Mouse (Mus musculus): ENCODE results near the gene Rftn1.

Gene Rftn1

DNA sequence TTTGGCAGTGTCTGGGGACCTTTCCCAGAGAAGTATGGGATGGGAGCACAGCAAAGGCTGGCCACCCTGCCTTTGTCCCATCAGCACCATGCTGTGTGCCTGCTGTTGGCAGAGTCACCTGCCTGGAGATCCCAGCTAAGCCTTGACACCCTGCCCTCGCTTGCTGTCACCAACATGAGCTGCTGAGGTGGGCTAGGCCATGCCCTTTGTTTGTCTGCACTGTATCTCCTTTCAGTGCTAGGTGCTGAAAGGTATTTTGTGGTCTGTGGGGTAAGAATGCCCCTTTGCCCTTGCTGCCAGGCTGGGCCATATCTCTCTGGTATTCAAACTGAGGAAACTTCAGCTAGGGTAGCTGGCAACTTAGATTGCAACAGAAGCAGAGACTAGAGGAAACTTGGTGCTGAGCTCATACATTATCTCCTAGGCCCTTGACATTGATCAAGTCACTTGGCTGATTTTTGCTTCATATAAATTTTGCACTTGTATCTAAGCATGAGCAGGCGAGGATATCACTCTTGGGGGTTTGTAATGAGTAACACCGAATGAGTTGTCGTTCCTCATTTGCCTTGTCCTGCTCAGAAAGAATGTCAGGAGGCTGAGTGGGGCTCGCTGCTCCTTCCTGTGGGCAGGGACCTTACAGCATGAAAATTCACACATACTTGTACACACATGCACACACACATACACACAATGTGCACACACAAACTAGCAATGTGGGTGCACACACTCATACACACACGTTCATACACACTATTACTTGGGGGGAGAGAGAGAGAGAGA is 207.7 kb downstream of the Rftn1 start:
- DNase-seq (ENCODE audit: low read depth, low spot score) = no peak

DNA sequence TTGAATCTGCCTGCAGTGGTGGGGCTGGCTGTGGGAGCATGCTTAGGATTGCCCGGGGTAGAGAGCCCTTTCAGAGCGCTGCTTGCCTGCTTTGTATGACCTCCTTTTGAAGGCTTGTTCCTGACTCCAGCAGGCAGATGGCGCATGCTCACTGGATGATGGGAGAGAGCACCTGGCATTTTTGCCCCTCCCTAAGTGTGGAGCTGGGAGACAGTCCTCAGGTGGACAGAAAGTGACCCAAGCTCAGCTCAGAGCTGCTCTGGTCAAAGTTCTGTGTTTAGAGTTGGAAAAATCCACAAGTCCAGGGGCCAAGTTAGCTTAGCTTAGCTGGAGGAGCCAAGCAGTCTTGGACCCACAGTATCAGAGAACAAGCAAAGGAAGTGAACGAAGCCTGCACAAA is 208.9 kb downstream of the Rftn1 start:
- no peak for DNase-seq (ENCODE audit: low read depth, low spot score)

DNA sequence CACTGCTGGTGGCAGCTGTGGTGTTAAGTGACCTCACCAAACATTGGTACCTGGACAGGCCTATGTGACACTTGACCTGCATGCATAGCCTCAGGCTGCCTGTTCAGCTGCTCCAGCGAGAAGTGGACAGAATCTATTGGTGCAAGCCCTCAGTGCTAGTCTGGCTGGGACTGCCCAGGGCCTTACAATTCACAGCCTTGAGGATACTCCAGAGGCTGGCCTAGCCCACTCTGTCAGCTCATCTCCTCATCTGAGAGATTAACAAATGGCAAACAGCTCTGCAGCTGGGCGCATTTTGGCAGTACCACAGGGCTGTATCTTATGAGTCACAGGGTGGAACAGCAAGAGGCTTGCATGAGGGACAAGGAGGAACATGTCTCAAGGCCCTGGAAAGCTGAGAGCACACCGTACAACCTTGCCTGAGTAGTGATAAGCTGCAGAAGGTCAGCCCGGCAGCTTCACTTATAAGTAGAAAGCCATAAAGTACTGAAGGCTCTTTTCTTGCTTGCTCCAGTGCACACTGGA is 210.7 kb downstream of the Rftn1 start:
- no peak for DNase-seq (ENCODE audit: low read depth, low spot score)

DNA sequence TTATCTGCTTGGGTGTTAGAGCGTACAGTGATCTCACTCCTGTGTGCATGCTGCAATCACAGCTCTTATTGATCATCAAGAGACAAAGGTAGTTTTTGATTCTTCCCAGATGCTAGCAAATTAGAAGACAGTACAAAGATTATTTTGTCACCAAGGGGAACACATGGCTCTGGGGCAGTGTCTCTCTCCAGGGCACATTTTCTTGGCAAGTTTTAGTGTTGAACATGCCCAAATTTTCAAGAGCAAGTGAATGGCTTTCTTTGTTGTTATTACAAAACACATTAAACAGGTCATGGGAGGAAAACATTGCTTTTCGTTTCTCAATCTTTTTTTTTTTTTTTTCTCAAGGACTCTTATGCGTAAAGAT is 213.1 kb downstream of the Rftn1 start:
- DNase-seq (ENCODE audit: low read depth, low spot score) = no peak

DNA sequence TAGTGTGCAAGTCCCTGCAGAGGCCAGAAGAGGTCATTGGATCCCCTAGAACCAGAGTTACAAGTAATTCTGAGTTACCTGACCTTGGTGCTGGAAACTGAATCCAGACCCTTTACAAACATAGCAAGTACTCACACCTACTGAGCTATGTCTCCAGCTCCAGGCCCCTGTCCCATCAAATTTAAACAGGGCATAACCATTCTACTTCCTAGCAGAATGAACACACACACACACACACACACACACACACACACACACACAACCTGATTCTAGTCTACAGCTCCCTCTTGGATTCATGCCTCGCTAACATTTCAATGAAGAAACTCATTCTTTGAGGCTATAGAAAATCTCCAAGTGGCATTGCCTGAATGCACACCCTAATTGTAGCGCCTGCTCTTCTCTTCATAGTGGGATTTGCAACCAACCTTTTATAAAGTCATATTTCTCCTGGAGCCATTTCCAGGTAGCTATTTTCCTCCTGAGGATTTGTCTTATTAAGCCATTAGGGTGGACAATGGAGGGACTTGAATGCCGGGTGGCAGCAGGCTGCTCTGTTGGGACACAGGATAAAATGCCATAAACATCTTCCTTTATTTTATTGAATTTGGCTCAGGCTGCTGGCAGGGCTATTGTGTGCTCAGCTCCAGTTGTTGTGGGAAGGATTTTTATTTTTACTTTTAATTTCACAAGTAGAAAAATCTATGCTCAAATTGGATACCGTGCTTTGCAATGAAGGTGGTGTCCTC is 213.6 kb downstream of the Rftn1 start:
- DNase-seq (ENCODE audit: low read depth, low spot score) = no peak

- DNase-seq (ENCODE audit: low read depth, low spot score) = no peak
Observed at GRCm38 (mm10) chr17:49975481-49975880, 215.0 kb downstream of the Rftn1 start.

GRCm38 (mm10) chr17:49974996-49975395 is 215.5 kb downstream of the Rftn1 start:
- DNase-seq (ENCODE audit: low read depth, low spot score) = no peak

DNA sequence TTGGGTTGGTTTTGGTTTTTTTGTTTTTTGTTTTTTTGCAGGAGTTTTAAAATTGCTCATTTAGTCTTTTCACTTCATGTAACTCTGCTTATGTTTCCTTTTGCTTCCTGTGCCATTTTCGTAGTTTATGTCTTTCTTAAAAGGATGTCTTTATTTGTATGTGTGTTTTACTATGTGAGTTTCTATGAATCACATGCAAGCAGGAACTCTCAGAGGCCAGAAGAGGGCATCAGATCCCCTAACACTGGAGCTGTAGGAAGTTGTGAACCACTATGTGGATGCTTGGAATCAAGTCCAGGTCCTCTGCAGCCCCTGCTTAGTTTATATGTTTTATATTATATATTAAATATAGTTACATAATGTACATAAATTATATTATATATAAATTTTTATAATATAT is 218.3 kb downstream of the Rftn1 start:
- DNase-seq (ENCODE audit: low read depth, low spot score) = no peak

DNA sequence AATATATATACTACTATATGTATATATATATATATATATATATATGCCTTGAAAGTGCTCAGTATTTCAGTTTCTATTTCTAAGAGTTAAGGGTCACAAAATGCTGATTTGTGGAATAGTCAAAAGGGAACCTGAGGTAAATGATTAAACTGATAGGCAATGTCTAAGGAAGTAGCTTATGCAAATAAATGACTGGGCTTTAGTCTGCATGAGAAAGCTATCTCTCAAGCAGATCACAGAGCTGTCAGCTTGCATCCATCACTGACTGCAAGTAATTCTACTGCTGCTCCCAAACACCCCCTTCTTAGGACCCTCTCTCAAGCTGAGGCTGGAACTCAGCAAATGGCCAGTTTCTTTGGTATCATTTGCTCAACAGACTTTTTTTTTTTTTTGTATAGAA is 219.4 kb downstream of the Rftn1 start:
- no peak for DNase-seq (ENCODE audit: low read depth, low spot score)

DNA sequence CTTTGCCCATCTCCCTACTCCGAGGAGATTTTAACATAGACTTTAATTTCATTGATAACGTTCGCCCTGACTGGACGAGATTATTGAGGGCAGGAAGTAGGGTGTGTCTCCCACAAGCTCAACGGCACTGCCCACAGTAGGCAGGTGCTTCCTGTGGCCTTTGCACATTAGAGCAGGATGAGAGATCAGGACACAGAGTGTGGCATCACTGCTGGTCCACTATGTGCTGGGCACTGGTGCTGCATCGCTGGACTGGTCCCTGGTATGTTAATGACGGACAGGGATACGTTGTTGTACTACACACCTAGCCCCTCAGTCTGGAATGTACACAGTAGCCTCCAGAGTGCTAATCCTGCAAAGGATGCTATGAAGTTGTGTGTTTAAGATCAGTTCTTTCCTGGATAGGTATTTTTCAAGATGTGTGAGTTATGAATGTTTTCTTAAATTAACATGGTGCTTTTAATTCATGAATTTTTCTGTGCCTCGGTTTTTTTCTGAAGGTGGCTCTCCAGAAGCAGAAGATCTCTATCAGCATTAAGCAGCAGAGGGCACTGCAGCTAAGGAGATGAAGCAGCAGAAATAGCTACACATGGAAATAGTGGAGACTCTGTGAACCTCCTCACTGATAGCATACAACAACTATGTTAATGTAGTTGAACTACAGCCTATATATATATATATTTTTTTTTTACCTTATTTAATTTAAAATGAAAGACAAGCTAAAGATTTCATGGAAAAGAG is 221.8 kb downstream of the Rftn1 start:
- no peak for DNase-seq (ENCODE audit: low read depth, low spot score)

- no peak for DNase-seq (ENCODE audit: low read depth, low spot score)
Observed at GRCm38 (mm10) chr17:49965846-49966762, 224.4 kb downstream of the Rftn1 start.

DNA sequence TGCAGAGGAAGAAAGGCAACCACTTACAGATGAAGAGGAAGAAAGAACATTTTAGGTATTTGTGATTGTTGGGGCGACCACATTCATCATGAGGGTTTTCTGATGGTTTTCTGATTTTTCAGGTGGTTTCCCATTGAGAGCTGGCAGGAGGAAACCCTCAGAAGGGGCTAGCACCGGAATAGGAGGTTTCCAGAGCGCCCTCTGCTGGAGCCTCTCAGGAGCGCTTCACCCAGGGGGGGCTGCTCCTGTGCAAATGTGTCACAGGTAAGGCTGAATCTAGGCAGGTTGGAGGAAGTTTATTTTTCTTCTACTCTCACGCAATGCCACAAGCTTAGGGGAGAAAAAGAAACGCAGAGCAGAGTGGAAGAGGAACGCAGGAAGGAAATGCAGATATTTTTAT is 225.4 kb downstream of the Rftn1 start:
- no peak for DNase-seq (ENCODE audit: low read depth, low spot score)

- DNase-seq (ENCODE audit: low read depth, low spot score) = no peak
Observed at GRCm38 (mm10) chr17:49964471-49964870, 226.0 kb downstream of the Rftn1 start.

DNA sequence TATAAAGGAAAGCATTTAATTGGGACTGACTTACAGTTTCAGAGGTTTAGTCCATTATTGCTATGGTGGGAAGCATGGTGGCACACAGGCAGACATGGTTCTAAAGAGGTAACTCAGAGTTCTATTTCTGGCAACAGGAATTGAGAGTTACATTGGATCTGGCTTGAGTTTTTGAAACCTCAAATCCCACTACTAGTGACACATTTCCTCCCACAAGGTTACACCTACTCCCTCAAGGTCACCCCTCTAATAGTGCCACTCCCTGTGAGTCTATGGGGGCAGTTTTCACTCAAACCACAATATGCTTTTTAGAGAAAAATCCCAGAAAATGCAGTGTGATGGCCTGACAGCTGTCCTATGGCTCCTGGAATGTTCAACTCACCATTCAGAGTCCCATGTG is 231.5 kb downstream of the Rftn1 start:
- DNase-seq (ENCODE audit: low read depth, low spot score) = no peak

DNA sequence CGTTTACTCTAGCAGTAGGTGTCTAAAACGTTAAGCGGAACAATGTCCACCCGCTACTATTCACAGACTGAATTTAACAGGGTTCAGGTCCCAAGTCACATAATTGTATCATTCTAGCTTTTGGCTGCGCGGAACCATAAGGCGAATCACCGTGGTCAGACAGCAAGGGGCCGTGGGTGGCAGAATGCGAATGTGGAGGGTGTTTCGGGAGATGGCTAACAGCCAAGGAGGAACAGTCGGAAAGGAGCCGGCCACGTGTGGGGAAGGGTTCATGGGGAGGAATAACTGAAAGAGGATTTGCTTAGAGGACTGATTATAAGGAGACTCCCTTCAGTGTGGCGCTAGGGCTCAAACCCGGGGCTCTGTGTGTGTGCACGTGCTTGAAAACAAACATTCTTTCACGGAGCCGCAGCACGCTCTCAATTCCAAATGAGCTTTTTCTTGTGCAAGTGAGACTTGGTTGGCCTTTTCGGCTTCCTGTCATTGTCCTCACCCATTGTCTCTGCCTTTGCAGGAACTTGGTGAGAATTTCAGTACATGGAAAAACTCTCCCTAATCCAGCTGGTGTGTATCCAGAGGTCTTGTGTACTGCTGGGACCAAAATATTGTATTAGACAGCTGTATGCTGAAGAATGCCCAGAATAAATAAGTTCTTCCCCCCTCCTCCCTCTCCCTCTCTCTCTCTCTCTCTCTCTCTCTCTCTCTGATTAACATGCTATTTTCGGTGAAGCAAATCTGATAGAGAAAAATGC is 238.4 kb downstream of the Rftn1 start:
- DNase-seq (ENCODE audit: low read depth, low spot score) = no peak

DNA sequence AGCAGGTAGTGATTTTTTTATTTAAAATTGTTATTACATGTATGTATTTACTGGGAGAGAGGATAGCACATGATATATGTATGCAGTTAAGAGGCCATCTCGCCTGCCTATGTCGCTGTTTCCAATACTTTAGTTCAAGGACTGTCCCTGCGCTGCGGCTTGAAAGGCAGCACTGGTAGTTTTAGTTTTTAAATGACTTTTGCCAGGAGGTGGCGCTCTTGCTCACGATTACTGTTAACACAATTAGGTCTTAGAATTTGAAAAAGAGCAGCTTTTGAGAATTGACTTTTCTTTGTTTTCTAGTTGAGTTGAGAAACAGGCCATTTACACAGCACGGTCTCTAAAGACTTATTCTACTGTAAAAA is 239.0 kb downstream of the Rftn1 start:
- peak; percentile 60 for DNase-seq (ENCODE audit: low read depth, low spot score)

GRCm38 (mm10) chr17:49942674-49943073 is 247.8 kb downstream of the Rftn1 start:
- DNase-seq (ENCODE audit: low read depth, low spot score) = no peak
